Mouse (Mus musculus) megakaryocyte, embryonic 14.5 days (primary cell): Measurements from ENCODE around the gene Sox5.

Experiments
- FLI1 ChIP-seq: IDR thresholded peaks from 2 replicates; pipeline ENCODE4 v1.6.1; 2012; ENCODE audit warnings: low read length, inconsistent platforms, mixed read lengths
- GATA1 ChIP-seq: IDR thresholded peaks from 3 replicates; pipeline ENCODE4 v1.6.1; 2012; ENCODE audit warnings: mixed read lengths, low read length, inconsistent platforms, borderline replicate concordance

GRCm38 (mm10) chr6:144408030-144408429, 373.7 kb downstream of the Sox5 start:
- TF ChIP-seq GATA1 (no peak), FLI1 (no peak)
